Mouse (Mus musculus) layer of hippocampus, postnatal 14 days (tissue): ENCODE measurements around the gene Mgat4e. TPM values are rescaled to one million over a fixed set of nuclear protein-coding genes. Genes with fewer than 3 reads are reported as not detected.
"Not testable (repeated sequence)": the region's sequence is repeated elsewhere in the genome, so short reads cannot be mapped to it uniquely, and the experiment has no call there.

Experiments used
- DNase-seq, 2 experiments: peaks; one replicate each; pipeline ENCODE4 v3.0.0; 2021 to 2022; ENCODE audit warnings: low spot score in 2 of 2, mixed read lengths in 1 of 2
- total RNA-seq, 2 experiments: library from RNA; stranded (reverse); gene quantifications; 2 replicates each; pipeline ENCODE4 v1.2.3; 2021

Gene Mgat4e
- total RNA-seq, 2 experiments from 2014 or later, result 0.38 TPM; not detected in 1

- DNase-seq, result peak; percentile 92 to 96
Observed at GRCm38 (mm10) chr1:134556671-134557218, 7.3 kb upstream of the Mgat4e start.

GRCm38 (mm10) chr1:134555871-134556670, 6.6 kb upstream of the Mgat4e start:
- DNase-seq, result peak in 1 of 2 experiments; percentile 62

- no peak for DNase-seq
Observed at GRCm38 (mm10) chr1:134555240-134555870, 5.9 kb upstream of the Mgat4e start.

DNA sequence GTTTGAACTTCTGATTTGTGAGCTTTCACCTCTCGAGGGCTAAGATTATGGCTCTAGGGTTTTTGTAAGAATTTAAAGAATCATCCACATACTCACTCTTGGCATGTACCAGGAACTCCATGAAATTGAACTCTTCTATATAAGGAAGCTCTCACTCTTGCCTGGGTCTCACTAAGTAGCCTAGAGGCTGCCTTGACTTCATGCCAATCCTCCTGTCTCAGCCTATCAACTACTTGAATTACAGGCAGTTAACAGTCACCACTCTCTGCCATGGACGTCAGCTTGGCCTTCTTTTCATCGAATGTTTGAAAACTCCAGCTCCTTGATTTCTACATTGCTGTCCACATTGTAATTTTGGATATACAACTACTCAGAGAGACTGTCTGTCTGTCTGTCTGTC, 2.9 kb upstream of the Mgat4e start:
- DNase-seq, result no peak

GRCm38 (mm10) chr1:134551869-134552268, 2.4 kb upstream of the Mgat4e start:
- no peak for DNase-seq

DNA sequence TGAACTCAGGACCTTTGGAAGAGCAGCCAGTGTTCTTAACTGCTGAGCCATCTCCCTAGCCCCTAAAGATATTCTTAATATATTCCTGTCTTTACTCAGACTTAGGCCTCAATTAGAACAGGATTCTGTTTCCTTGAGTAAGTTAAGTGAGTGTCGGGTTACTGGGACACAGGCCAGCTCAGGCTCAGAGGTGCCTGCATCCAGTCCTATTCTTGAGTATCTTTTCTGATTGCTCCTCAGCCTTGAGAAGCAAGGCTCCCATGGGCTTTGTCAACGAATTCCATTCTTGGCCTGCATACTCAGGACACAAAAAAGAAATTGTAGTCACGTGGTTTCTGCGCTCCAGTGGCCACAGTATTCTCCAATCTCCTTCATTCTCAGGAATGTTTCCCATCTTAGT, 1.3 kb downstream of the Mgat4e start:
- no peak for DNase-seq

- no peak for DNase-seq
Observed at GRCm38 (mm10) chr1:134540610-134541009, 8.9 kb downstream of the Mgat4e start.

DNA sequence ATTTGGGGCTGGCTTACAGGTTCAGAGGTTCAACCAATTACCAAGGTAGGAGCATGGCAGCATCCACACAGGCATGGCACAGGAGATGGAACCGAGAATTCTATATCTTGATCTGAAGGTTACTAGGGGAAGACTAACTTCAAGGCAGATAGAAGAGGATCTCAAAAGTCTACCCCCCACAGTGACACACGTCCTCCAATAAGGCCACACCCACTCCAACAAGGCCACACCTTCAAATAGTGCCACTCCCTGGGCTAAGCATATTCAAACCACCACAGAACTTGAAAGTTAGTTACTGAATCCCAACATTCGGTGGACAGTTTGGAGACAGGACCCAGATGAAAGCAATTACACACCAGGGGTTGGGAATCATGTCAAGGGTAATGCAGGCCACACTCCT, 14.0 kb downstream of the Mgat4e start:
- DNase-seq, result no peak

- no peak for DNase-seq
Observed at GRCm38 (mm10) chr1:134535054-134535453, 14.4 kb downstream of the Mgat4e start.

DNA sequence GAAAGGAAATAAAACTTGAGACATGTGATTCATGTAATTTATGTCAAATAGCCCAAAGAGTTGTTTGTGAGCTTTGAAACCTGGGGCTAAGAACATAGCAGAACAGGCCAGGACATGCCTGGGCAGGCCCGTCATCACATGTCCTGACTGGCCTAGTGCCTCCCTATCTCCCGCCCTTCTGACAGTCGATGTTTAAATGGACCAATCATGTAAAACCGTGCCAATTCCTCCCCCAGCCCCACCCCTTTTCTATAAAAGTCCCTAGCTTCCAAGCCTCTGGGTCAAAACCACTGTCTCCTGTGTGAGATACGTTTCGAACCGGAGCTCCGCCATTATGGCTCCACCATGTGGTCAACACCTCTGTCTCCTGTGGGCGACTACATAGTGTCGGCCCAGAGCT, 15.8 kb downstream of the Mgat4e start:
- DNase-seq, result not testable (repeated sequence)

- peak; percentile 50 to 80 for DNase-seq
Observed at GRCm38 (mm10) chr1:134530618-134531017, 18.9 kb downstream of the Mgat4e start.

- no peak for DNase-seq
Observed at GRCm38 (mm10) chr1:134526752-134527151, 22.7 kb downstream of the Mgat4e start.

DNA sequence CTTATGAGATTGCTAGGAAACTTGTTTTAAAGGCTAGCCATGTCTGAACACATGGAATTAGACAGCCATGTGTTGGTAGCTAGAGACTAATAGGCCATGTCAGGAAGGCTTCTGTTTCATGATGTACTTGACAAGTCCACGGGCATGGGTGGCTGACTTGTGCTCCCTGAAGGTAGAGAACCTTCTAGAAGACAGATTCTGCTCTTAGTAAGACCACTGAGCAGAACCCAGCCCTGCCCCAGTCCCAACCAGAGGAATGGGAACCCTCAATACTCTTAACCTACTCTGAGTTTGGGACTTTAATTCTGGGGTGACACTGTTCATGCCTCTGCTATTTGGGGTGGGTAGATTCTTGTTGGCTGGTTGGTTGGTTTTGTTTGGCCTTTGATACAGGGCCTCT, 24.5 kb downstream of the Mgat4e start:
- no peak for DNase-seq

DNA sequence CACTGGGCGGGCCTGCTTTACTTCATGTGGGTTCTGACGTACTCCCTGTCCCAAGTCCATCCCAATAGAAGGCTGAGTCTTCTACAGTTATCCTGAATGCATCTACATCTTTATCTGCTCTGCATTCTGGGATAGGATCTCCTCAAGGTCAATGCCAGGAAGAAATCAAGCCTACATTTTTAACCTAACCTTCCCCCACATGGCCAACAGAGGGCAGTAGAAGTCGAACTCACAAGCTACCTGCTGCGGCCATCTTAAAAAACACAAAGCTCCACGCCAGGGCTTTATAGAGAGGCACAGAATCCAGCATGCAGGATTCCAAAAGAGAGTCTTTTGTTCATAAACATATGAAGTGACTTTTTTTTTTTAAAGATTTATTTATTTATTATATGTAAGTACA, 25.1 kb downstream of the Mgat4e start:
- no peak for DNase-seq

DNA sequence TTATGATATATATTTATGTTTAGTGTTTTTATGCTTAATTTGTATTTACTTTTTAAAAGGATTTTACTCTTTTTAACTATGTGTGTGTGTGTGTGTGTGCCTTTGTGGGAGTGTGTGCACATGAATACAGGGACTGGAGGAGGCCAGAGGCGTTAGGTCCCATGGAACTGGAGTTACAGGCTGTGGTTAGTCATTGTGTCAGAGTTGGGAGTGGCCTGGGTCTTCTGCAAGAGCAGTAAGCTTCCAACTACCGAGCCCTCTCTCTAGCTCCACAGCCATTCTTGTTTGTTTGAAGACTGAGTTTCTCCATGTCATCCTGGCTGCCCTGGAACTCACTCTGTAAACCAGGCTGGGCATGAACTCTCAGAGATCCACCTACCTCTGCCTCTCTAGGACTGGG, 27.2 kb downstream of the Mgat4e start:
- no peak for DNase-seq

DNA sequence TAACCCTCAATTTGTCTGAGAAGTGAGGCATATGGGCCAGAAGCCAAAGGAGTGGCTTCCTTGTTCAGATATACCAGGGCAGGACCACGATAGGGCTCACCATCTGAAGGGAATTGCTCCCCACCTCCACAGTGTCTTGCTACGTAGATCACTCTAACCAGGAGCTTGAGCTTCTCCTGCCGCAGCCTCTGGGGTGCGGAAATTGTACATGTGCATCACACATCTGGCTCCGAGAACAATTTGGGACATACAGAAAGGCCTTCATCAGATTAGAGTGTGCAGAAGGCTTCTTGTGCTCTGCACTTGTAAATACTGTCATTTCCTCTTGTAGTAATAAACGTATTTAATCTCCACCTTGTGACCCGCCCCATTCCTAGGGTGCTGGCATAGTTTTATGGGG, 28.3 kb downstream of the Mgat4e start:
- DNase-seq, result no peak

- no peak for DNase-seq
Observed at GRCm38 (mm10) chr1:134520001-134520721, 29.3 kb downstream of the Mgat4e start.

DNA sequence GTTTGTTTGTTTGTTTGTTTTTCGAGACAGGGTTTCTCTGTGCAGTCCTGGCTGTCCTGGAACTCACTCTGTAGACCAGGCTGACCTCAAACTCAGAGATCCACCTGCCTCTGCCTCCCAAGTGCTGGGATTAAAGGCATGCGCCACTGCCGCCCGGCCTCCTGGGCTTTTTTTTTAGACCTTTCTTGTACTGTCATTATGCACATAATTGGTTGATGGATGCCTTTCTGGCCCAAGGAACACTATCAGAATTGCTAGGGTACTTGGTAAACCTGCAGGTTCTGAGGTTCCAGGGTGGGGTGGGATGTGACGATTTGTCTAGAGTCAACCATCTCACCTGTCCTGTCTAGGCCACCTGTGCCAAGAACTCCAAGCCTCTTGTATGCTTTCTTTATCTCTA, 30.3 kb downstream of the Mgat4e start:
- DNase-seq, result not testable (repeated sequence)

DNA sequence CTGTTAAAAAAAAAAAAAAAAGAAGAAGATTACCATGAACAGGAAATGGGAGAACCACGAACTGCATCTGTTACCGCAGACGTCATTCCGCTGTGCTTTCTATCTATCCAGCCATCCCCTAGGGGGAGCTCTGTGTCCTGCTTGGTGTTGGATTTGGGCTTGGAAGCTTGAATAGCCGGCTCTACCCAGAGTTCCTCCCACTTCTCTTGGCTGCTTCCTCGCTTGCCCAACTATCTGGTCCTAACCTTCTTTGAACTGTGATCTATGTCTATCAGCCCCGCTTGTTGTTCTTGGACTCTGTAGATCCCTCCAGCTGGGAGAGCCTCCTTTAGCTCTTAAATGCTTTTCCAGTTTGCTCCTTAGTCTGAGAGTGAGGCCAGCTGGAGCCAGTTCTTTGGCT, 30.8 kb downstream of the Mgat4e start:
- peak; percentile 82 to 89 for DNase-seq

DNA sequence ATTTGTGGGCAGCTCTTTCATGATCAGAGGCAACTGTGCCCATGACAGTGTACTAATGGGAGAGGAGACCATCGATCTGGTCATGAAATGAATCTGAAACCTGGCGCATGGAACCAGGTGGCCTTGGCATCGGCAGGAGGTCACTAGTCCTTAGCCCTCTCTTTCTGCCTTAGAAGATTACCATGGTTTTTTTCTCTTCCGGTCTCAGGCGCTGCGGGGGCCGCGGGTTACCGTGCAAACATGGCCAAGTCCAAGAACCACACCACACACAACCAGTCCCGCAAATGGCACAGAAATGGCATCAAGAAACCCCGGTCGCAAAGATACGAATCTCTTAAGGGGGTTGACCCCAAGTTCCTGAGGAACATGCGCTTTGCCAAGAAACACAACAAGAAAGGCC, 31.6 kb downstream of the Mgat4e start:
- DNase-seq, result not testable (repeated sequence)

DNA sequence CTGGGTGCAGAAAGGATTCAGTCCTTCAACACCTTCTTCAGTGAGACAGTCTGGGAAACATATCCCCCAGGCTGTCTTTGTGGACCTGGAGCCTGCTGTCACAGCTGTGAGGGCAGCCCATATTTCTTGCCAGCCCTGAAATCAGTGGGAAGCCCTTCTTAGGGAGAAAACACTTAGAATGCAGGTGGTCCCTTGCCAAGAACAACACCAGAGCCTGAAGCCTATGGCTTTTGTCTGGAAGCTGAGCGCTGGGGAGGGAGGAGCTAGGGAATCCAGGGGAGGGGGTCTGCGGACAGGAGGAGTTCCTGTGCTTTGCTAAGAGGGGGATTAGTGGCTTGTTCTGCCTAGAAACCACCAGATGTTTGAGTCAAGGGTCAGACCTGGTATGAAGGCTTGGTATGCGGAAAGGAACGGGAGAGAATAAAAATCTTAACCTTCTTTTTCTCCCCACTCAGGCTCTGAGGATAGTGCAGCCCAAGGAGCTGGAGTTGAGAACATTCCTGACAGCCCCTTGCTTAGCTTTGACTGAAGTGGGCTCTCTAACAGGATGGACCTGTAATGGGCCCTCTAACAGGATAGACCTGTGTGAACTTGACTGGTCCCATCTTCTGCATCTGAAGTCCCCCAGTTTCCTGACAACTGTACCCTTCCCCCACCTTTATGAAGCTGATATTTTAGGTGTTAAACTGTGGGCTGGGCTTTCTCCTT, 32.8 kb downstream of the Mgat4e start:
- DNase-seq, result no peak
